Mouse (Mus musculus) embryonic facial prominence, embryonic 14.5 days (tissue): ENCODE results near the gene Gp1bb. TPM values are rescaled to one million over a fixed set of nuclear protein-coding genes. Genes with fewer than 3 reads are reported as not detected.

Experiments used
- ATAC-seq: fragments of 200-750 bp; cut with Nextera tagmentation; 2 replicates; pipeline ENCODE4 v1.8.0; 2017; ENCODE audit warnings: low read depth, moderate number of reproducible peaks, moderate TSS enrichment
- DNase-seq: peaks from one replicate; pipeline ENCODE4 v3.0.0-alpha.2; 2015; ENCODE audit warnings: low spot score
- H3K27ac ChIP-seq: fragments of 300-500 bp; sonication (generic); replicated peaks from 2 replicates; pipeline ENCODE4 v1.5.1; 2014; ENCODE audit warnings: low read depth, mild to moderate bottlenecking, low read length, moderate library complexity
- H3K27me3 ChIP-seq: fragments of 300-500 bp; sonication (generic); replicated peaks from 2 replicates; pipeline ENCODE4 v1.6.1; 2014; ENCODE audit warnings: low read length; ENCODE audit not compliant: control insufficient read depth, insufficient read depth
- H3K36me3 ChIP-seq: fragments of 300-500 bp; sonication (generic); 2 replicates; pipeline ENCODE4 v1.6.1; 2014; ENCODE audit warnings: low read length, mixed read lengths; ENCODE audit not compliant: control insufficient read depth, insufficient read depth
- H3K4me1 ChIP-seq: fragments of 300-500 bp; sonication (generic); 2 replicates; pipeline ENCODE4 v1.6.1; 2014; ENCODE audit warnings: antibody characterized with exemption, low read length; ENCODE audit not compliant: control insufficient read depth, insufficient read depth
- H3K4me2 ChIP-seq: fragments of 300-500 bp; sonication (generic); 2 replicates; pipeline ENCODE4 v1.6.1; 2014; ENCODE audit warnings: low read depth, mild to moderate bottlenecking, low read length, moderate library complexity, mixed read lengths
- H3K4me3 ChIP-seq: fragments of 300-500 bp; sonication (generic); 2 replicates; pipeline ENCODE4 v1.5.1; 2014; ENCODE audit warnings: low read depth, mild to moderate bottlenecking, low read length
- H3K9ac ChIP-seq: fragments of 300-500 bp; sonication (generic); 2 replicates; pipeline ENCODE4 v1.6.1; 2014; ENCODE audit warnings: low read depth, mild to moderate bottlenecking, low read length, moderate library complexity, mixed read lengths
- H3K9me3 ChIP-seq: fragments of 300-500 bp; sonication (generic); 2 replicates; pipeline ENCODE4 v1.6.1; 2016; ENCODE audit warnings: low read length; ENCODE audit not compliant: control insufficient read depth
- WGBS: fragments of 180-500 bp; shearing (Covaris S2); extraction: QIAGEN DNeasy Blood & Tissue Kit; methylation state at CpG from one replicate; pipeline ENCODE4 v1.1.7; 2014; 5-methylcytosine and 5-hydroxymethylcytosine counted together
- polyA plus RNA-seq: library from polyadenylated mRNA; unstranded; fragments of >200 nt; fragmentation: Nextera tagmentation; extraction: Ambion mirVana; gene quantifications from 2 replicates; pipeline ENCODE4 v1.2.1, GENCODE M21; 2014

Gp1bb gene
- polyA plus RNA-seq, 1 experiment from 2014 or later: 3.1 TPM

GRCm38 (mm10) chr16:18625791-18626311 is 3.6 kb upstream of the Gp1bb start:
- Histone ChIP-seq H3K36me3 (peaks cover 33% of the 10 kb centered on the region), H3K4me1 (peaks cover 36% of the 10 kb centered on the region), H3K9ac (peak overlapping the region; percentile 65), H3K4me3 (peak overlapping the region; percentile 82), H3K9me3 (no peaks in the 10 kb centered on the region), H3K4me2 (peak overlapping the region; percentile 75), H3K27me3 (peaks cover 52% of the 10 kb centered on the region), H3K27ac (no peak overlapping the region)
- ATAC-seq (no peak), DNase-seq (no peak)
- 19% methylated on average over 21 of the region's 26 CpGs for WGBS

GRCm38 (mm10) chr16:18625097-18625496 is 2.9 kb upstream of the Gp1bb start:
- Histone ChIP-seq H3K4me2 (no peak overlapping the region), H3K27me3 (peaks cover 60% of the 10 kb centered on the region), H3K4me3 (no peak overlapping the region), H3K27ac (no peak overlapping the region), H3K4me1 (peaks cover 36% of the 10 kb centered on the region), H3K9me3 (no peaks in the 10 kb centered on the region), H3K9ac (no peak overlapping the region), H3K36me3 (peaks cover 33% of the 10 kb centered on the region)
- DNase-seq (no peak), ATAC-seq (no peak)
- WGBS: 58% methylated on average over 13 of the region's 14 CpGs

GRCm38 (mm10) chr16:18624641-18625040 is 2.4 kb upstream of the Gp1bb start:
- Histone ChIP-seq H3K9me3 (no peaks in the 10 kb centered on the region), H3K4me1 (peaks cover 36% of the 10 kb centered on the region)
- 50% methylated on average over 15 of the region's 15 CpGs for WGBS

GRCm38 (mm10) chr16:18623751-18624540 is 1.7 kb upstream of the Gp1bb start:
- no peak overlapping the region for H3K4me2 ChIP-seq
- H3K36me3 ChIP-seq: peaks cover 33% of the 10 kb centered on the region
- DNase-seq (no peak), ATAC-seq (no peak)
- H3K9ac ChIP-seq: no peak overlapping the region
- peaks cover 72% of the 10 kb centered on the region for H3K27me3 ChIP-seq
- H3K27ac ChIP-seq: no peak overlapping the region
- peaks cover 34% of the 10 kb centered on the region for H3K4me1 ChIP-seq
- H3K9me3 ChIP-seq: no peaks in the 10 kb centered on the region
- 56% methylated on average over 15 of the region's 15 CpGs for WGBS
- no peak overlapping the region for H3K4me3 ChIP-seq

More at GRCm38 (mm10) chr16:18624641-18625040, 2.4 kb upstream of the Gp1bb start:
- Histone ChIP-seq H3K4me2 (no peak overlapping the region), H3K36me3 (peaks cover 33% of the 10 kb centered on the region), H3K27me3 (peaks cover 65% of the 10 kb centered on the region), H3K4me3 (no peak overlapping the region), H3K9ac (no peak overlapping the region), H3K27ac (no peak overlapping the region)
- no peak for DNase-seq
- ATAC-seq: no peak

GRCm38 (mm10) chr16:18622916-18623750 is 930 bp upstream of the Gp1bb start:
- peaks cover 80% of the 10 kb centered on the region for H3K27me3 ChIP-seq
- no peak for DNase-seq
- peaks cover 26% of the 10 kb centered on the region for H3K4me1 ChIP-seq
- H3K9ac ChIP-seq: no peak overlapping the region
- no peak overlapping the region for H3K4me3 ChIP-seq
- 55% methylated on average over 29 of the region's 29 CpGs for WGBS
- ATAC-seq: no peak
- no peaks in the 10 kb centered on the region for H3K9me3 ChIP-seq
- no peak overlapping the region for H3K27ac ChIP-seq
- H3K4me2 ChIP-seq: no peak overlapping the region
- H3K36me3 ChIP-seq: peaks cover 33% of the 10 kb centered on the region

GRCm38 (mm10) chr16:18621362-18622001 is 721 bp downstream of the Gp1bb start:
- peaks cover 83% of the 10 kb centered on the region for H3K27me3 ChIP-seq
- ATAC-seq: no peak; the same call in 1 of the 2 replicates
- peak overlapping the region; percentile 50 for H3K4me3 ChIP-seq
- H3K4me2 ChIP-seq: peak overlapping the region; percentile 93
- WGBS: 12% methylated on average over 31 of the region's 38 CpGs
- H3K4me1 ChIP-seq: peaks cover 18% of the 10 kb centered on the region
- H3K27ac ChIP-seq: no peak overlapping the region
- H3K9ac ChIP-seq: peak overlapping the region; percentile 55
- peaks cover 33% of the 10 kb centered on the region for H3K36me3 ChIP-seq
- no peak for DNase-seq
- no peaks in the 10 kb centered on the region for H3K9me3 ChIP-seq

- Histone ChIP-seq H3K27ac (no peak overlapping the region), H3K27me3 (peaks cover 80% of the 10 kb centered on the region), H3K9me3 (no peaks in the 10 kb centered on the region), H3K9ac (peak overlapping the region; percentile 55), H3K4me2 (peak overlapping the region; percentile 93), H3K36me3 (peaks cover 33% of the 10 kb centered on the region), H3K4me3 (peak overlapping the region; percentile 50), H3K4me1 (peaks cover 13% of the 10 kb centered on the region; the same call in 1 of the 2 replicates)
- WGBS: 4% methylated on average over 15 of the region's 74 CpGs
- peak; percentile 23 for ATAC-seq
- DNase-seq: no peak
These were observed 1.4 kb downstream of the Gp1bb start for GRCm38 (mm10) chr16:18620601-18621361.
